Mouse (Mus musculus) retina, embryonic 14.5 days (tissue): ENCODE data around the gene Slitrk6.
A peak's percentile ranks its signal among the peaks of the same experiment; 100 is the strongest.

Source experiments
- DNase-seq: peaks from one replicate; pipeline ENCODE4 v3.0.0-alpha.2; 2015; ENCODE audit warnings: low spot score

The Slitrk6 gene

GRCm38 (mm10) chr14:110754484-110755307 is at the start of gene Slitrk6:
Gene Slitrk6, minus strand, starts transcription at chr14:110755149.
- peak; percentile 43 for DNase-seq

GRCm38 (mm10) chr14:110777546-110777945 is 22.6 kb upstream of the Slitrk6 start:
- DNase-seq: peak; percentile 52

- no peak for DNase-seq
Measured at GRCm38 (mm10) chr14:110770694-110771093, 15.7 kb upstream of the Slitrk6 start.

DNA sequence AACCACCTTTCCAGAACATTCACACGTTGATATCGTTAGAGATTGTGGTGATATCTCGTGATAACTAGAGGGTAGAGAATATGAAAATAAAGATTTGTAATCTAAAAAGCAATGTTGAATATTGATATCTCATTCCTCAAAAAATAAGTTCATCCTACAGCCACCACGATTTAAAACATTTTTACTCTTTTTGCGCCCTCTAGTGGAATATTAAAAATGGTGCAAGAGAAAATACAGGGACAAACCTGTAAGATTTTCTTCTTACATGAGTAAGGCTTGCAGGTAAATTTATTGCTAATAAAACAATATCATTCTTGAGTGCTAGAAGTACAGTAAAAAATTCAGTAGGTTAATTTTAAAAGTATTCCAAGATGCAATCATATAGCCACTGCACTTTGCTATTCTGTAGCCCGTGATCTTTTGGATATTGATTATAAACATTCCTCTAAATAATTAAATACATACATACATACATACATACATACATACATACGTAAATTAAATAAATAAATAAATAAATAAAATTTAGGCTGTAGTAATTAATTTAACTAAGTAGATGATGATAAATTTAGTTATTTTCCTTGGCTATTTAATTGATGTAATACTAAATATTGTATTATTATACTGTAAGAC is 7.8 kb upstream of the Slitrk6 start:
- peak; percentile 74 for DNase-seq

GRCm38 (mm10) chr14:110760909-110761308 is 6.0 kb upstream of the Slitrk6 start:
- DNase-seq: no peak

DNA sequence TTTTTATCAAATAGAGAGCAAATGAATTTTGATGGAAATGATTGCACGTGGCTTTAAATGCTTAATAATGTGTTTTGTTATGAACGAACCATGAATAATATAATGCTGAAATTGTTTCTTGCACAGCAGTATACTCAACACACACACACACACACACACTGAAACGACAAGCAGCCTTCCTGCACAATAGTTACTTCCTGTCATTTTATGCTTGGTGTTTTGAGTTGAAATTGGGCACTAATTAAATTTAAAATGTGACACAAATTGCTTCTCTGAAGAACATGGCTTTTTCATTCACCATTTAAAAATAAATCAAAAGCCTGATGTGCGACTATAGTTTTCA is 330 bp upstream of the Slitrk6 start:
- no peak for DNase-seq

GRCm38 (mm10) chr14:110739861-110740260 is 15.1 kb downstream of the Slitrk6 start:
- peak; percentile 32 for DNase-seq

- DNase-seq: no peak
Measured at GRCm38 (mm10) chr14:110739368-110739767, 15.6 kb downstream of the Slitrk6 start.

DNA sequence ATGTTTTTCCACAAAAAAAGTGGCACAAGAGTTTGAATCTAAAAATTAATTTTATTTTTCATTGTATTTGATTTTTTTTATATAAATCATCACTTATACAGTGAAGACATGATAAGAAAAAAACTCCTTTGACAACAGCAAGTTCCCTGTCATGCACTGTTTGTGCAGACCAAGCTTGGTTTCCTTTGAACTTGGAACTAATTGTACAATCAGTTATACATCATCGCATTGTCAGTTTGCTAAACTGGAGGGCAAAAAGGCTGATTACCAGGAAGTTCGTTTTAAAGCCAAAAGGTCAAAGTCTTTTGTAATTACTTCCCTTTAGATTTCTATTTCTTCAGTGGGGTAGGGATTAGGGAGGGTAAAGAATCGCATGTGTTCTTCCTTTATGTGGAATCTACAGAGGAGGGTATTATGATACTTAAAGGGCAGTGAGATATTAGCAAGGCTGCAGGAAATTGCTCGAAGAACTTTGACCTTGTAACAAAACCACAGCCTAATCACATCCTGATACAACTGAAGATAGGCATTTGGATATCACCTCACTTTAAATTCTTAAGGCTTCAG is 26.5 kb downstream of the Slitrk6 start:
- DNase-seq: peak; percentile 1

DNA sequence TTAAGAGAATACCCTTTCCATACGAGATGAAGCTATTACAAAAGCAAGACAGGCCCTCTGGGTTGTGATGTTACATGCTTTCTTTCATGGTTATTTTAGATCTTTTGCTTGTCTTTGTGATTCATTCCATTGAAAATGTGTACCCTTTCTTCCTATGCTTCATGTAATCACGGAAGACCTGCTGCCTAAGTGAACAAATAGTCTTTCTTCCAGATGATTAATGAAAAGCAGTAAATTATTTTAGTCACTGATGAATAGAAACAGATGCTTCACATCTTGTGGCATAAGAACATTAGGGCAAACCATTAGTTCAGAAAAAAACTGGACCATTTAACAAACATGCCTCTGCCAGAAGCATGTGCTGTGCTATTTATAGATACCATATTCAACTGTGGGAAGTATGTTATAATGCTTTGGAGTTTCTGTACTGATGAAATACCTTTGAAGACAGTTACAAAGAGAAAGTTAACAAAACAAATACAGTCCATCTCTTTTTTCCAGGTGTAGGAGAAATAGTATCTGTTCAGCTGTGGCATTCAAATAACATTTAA is 30.8 kb downstream of the Slitrk6 start:
- peak; percentile 12 for DNase-seq
